In genomic region chr10:117579771-117580284, GRCm38 (mm10) we compare ENCODE assay signal across 27 mouse cellular contexts.
"Had no signal": no experiment of that assay in that cellular context is flagged by ENCODE, and none has a peak within 500 bp of the region (broad histone marks: within the 10 kb centered on the region; RNA-seq: fewer than 3 reads in every experiment).

No protein-coding gene starts in this region.

- H3K4me1 ChIP-seq: liver, embryonic 12.5 days; liver, embryonic 13.5 days; liver, embryonic 15.5 days; lung, embryonic 15.5 days; megakaryocyte, embryonic 14.5 days; midbrain, embryonic 12.5 days; midbrain, embryonic 15.5 days had no signal

- H3K9me3 ChIP-seq: limb, embryonic 12.5 days; limb, embryonic 13.5 days; limb, embryonic 15.5 days; liver, embryonic 12.5 days; liver, embryonic 13.5 days; liver, embryonic 15.5 days; lung, embryonic 15.5 days; midbrain, embryonic 10.5 days; midbrain, embryonic 12.5 days; midbrain, embryonic 13.5 days; midbrain, embryonic 15.5 days had no signal

- H3K4me3 ChIP-seq: left cerebral cortex, adult 2 months; limb, embryonic 12.5 days; limb, embryonic 13.5 days; limb, embryonic 15.5 days; liver, embryonic 12.5 days; liver, embryonic 13.5 days; liver, embryonic 15.5 days; lung, embryonic 15.5 days; megakaryocyte, embryonic 14.5 days; midbrain, embryonic 10.5 days; midbrain, embryonic 12.5 days; midbrain, embryonic 13.5 days; midbrain, embryonic 15.5 days; myocyte had no signal

- H3K27ac ChIP-seq: left cerebral cortex, adult 2 months; limb, embryonic 12.5 days; limb, embryonic 13.5 days; limb, embryonic 15.5 days; liver, embryonic 12.5 days; liver, embryonic 13.5 days; liver, embryonic 14.5 days; liver, embryonic 15.5 days; lung, embryonic 15.5 days; macrophage; midbrain, embryonic 10.5 days; midbrain, embryonic 12.5 days; midbrain, embryonic 13.5 days; midbrain, embryonic 15.5 days had no signal

- DNase-seq: left cerebral cortex, postnatal 4 days; liver; liver, embryonic 13.5 days; liver, postnatal 0 days; lung, adult 18-20 months; lung, adult 2 months; lung, embryonic 14.5 days; lung, postnatal 10 days; lung, postnatal 14 days; lung, postnatal 36 days; lung, postnatal 4 days; midbrain, embryonic 14.5 days had no signal

- H3K27me3 ChIP-seq: limb, embryonic 12.5 days; limb, embryonic 13.5 days; limb, embryonic 15.5 days; liver, embryonic 12.5 days; liver, embryonic 13.5 days; liver, embryonic 15.5 days; lung, embryonic 15.5 days; megakaryocyte, embryonic 14.5 days; midbrain, embryonic 12.5 days; midbrain, embryonic 13.5 days; midbrain, embryonic 15.5 days had no signal

- H3K36me3 ChIP-seq: limb, embryonic 12.5 days; limb, embryonic 13.5 days; limb, embryonic 15.5 days; liver, embryonic 12.5 days; liver, embryonic 13.5 days; liver, embryonic 15.5 days; lung, embryonic 15.5 days; midbrain, embryonic 10.5 days; midbrain, embryonic 12.5 days; midbrain, embryonic 13.5 days; midbrain, embryonic 15.5 days had no signal
